Mouse (Mus musculus): Measurements from ENCODE around the gene Hfe2. TPM values are rescaled to one million over a fixed set of nuclear protein-coding genes. Genes with fewer than 3 reads are reported as not detected.
"Not testable (repeated sequence)": the region's sequence is repeated elsewhere in the genome, so short reads cannot be mapped to it uniquely, and the experiment has no call there.

Gene Hfe2
- polyA plus RNA-seq (2016; fragmentation: Nextera tagmentation; extraction: Ambion mirVana), result 1.4 and 1.5 TPM in 2 replicates

DNA sequence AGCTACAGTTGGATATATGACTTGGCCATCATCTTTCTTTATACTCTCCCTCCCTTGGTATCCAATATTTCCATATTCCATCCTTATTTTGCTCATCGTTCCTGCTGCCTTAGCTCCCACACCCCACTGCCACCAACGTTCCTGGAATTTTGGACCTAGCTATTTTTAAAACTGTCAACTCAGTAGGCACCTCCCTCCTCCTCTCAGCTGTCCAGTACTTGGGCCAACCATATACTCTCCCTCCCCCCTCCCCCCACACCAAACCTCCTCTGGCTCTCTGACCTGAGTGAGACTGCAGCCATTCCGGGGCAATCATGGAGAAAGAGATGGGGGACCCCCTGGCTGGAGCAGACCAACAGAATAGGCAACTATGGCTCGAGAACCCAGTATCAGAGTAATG, at the start of gene Hfe2:
Hfe2 (plus strand) TSS at position 259 of the 400 bp plus-strand sequence.
- Histone ChIP-seq H3K27ac (replicated peaks) (no peak within 1 kb of the TSS), H3K36me3 (replicated peaks) (no peaks in the 10 kb centered on the region), H3K4me3 (no peak within 1 kb of the TSS), H3K4me1 (peaks cover 32% of the 10 kb centered on the region), H3K27me3 (replicated peaks; ENCODE audit: low read depth, poor library complexity, severe bottlenecking) (peaks cover 50% of the 10 kb centered on the region), H3K9me3 (no peaks in the 10 kb centered on the region)
- WGBS, result 87% methylated on average over 4 of the region's 4 CpGs
- no peak for DNase-seq (ENCODE audit: low spot score)

GRCm38 (mm10) chr3:96477084-96477483, 47.9 kb upstream of the Hfe2 start:
- Histone ChIP-seq H3K36me3 (replicated peaks) (no peaks in the 10 kb centered on the region), H3K4me3 (no peak overlapping the region), H3K27ac (replicated peaks) (no peak overlapping the region), H3K9me3 (no peaks in the 10 kb centered on the region), H3K27me3 (replicated peaks; ENCODE audit: low read depth, poor library complexity, severe bottlenecking) (peaks cover 69% of the 10 kb centered on the region), H3K4me1 (peaks cover 13% of the 10 kb centered on the region)
- 46% methylated on average over 3 of the region's 3 CpGs for whole genome bisulfite sequencing
- DNase-seq (ENCODE audit: low spot score), result no peak

GRCm38 (mm10) chr3:96477558-96477957, 47.4 kb upstream of the Hfe2 start:
- no peaks in the 10 kb centered on the region for H3K9me3 ChIP-seq
- H3K36me3 ChIP-seq (replicated peaks), result no peaks in the 10 kb centered on the region
- 69% methylated on average over 6 of the region's 6 CpGs for WGBS
- H3K4me3 ChIP-seq, result no peak overlapping the region
- no peak for DNase-seq (ENCODE audit: low spot score)
- H3K4me1 ChIP-seq, result peaks cover 13% of the 10 kb centered on the region
- no peak overlapping the region for H3K27ac ChIP-seq (replicated peaks)
- H3K27me3 ChIP-seq (replicated peaks; ENCODE audit: low read depth, poor library complexity, severe bottlenecking), result peaks cover 64% of the 10 kb centered on the region

DNA sequence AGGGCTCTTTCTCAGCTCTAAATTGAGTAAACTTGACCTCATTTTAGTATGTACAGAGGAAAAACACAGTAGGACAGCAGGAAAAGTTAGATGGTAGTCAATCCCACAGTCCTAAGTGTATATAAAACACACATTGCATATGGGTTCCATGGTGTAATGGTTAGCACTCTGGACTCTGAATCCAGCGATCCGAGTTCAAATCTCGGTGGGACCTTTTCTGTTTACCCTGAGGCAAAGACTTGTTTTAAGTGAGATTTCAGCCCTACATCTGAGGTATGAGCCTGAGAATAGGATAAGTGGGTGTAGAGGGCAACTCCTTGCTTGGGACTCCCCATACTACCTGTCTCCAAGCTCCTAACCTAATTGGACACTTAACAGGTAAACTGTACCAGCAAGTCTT, 45.7 kb upstream of the Hfe2 start:
- WGBS, result 28% methylated on average over 3 of the region's 3 CpGs
- Histone ChIP-seq H3K4me1 (peaks cover 9% of the 10 kb centered on the region), H3K9me3 (no peaks in the 10 kb centered on the region), H3K4me3 (no peak overlapping the region), H3K27ac (replicated peaks) (no peak overlapping the region), H3K36me3 (replicated peaks) (no peaks in the 10 kb centered on the region), H3K27me3 (replicated peaks; ENCODE audit: low read depth, poor library complexity, severe bottlenecking) (peaks cover 58% of the 10 kb centered on the region)
- peak; percentile 37 for DNase-seq (ENCODE audit: low spot score)

DNA sequence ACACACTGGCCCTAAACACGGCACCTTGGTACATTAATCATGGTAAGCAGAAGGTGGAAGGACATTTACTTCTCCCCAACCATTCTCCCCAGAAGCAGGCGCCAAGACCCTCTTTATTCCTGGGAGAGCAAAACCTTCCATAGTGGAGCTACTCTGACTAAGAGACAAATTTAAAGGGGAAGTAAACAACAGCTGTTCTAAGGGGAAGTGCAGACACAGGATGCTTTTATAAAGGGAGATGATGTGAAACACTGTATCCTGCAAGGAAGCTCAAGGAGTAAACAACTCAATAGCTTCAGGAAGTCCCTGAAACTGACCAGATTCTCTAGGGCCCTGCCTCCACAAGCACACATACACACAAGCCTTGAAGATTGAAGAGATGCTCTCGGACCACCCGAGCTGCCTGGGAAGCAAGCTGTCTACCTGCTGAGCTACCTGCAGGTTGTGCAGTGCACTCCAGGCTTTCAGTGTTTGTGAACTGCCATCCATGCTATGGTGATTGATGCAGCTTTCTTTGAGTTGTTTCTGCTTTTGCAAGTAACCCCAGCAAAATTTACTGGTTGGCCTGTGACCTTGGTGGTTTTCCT, 44.2 kb upstream of the Hfe2 start:
- no peak overlapping the region for H3K27ac ChIP-seq (replicated peaks)
- H3K9me3 ChIP-seq, result no peaks in the 10 kb centered on the region
- H3K36me3 ChIP-seq (replicated peaks), result no peaks in the 10 kb centered on the region
- no peak for DNase-seq (ENCODE audit: low spot score)
- H3K27me3 ChIP-seq (replicated peaks; ENCODE audit: low read depth, poor library complexity, severe bottlenecking), result peaks cover 43% of the 10 kb centered on the region
- H3K4me1 ChIP-seq, result peaks cover 9% of the 10 kb centered on the region
- 86% methylated on average over 4 of the region's 4 CpGs for WGBS
- no peak overlapping the region for H3K4me3 ChIP-seq

- Histone ChIP-seq H3K36me3 (replicated peaks) (no peaks in the 10 kb centered on the region), H3K9me3 (no peaks in the 10 kb centered on the region), H3K4me1 (peaks cover 9% of the 10 kb centered on the region), H3K27me3 (replicated peaks; ENCODE audit: low read depth, poor library complexity, severe bottlenecking) (peaks cover 34% of the 10 kb centered on the region), H3K4me3 (no peak overlapping the region), H3K27ac (replicated peaks) (no peak overlapping the region)
- WGBS, result 86% methylated on average over 3 of the region's 3 CpGs
- DNase-seq (ENCODE audit: low spot score), result no peak
Measured at GRCm38 (mm10) chr3:96481856-96482255, 43.1 kb upstream of the Hfe2 start.

DNA sequence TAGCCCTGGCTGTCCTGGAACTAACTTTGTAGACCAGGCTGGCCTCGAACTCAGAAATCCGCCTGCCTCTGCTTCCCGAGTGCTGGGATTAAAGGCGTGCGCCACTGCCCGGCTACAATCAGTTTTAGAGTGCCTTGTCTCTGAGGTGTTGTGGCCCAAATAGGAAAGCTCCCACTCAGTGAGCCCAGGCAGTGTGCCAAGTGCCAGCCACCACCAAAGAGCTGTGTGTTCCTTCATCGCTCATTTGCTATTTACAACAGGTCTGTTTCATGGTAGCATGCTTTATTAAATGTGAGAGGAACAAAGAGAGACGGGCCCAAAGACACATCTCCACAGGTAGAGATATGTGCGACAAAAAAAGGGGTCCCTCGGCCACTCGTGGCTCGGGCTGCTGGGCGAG, 42.5 kb upstream of the Hfe2 start:
- no peak overlapping the region for H3K4me3 ChIP-seq
- no peaks in the 10 kb centered on the region for H3K36me3 ChIP-seq (replicated peaks)
- 86% methylated on average over 13 of the region's 13 CpGs for WGBS
- peaks cover 28% of the 10 kb centered on the region for H3K27me3 ChIP-seq (replicated peaks; ENCODE audit: low read depth, poor library complexity, severe bottlenecking)
- no peaks in the 10 kb centered on the region for H3K9me3 ChIP-seq
- peaks cover 12% of the 10 kb centered on the region for H3K4me1 ChIP-seq
- no peak overlapping the region for H3K27ac ChIP-seq (replicated peaks)
- no peak for DNase-seq (ENCODE audit: low spot score)

- DNase-seq (ENCODE audit: low spot score); H3K27ac ChIP-seq (replicated peaks); H3K36me3 ChIP-seq (replicated peaks); H3K9me3 ChIP-seq; H3K4me3 ChIP-seq: not testable (repeated sequence)
- H3K4me1 ChIP-seq, result peaks cover 18% of the 10 kb centered on the region
- 47% methylated on average over 7 of the region's 7 CpGs for WGBS
- peaks cover 23% of the 10 kb centered on the region for H3K27me3 ChIP-seq (replicated peaks; ENCODE audit: low read depth, poor library complexity, severe bottlenecking)
Measured at GRCm38 (mm10) chr3:96483044-96483443, 41.9 kb upstream of the Hfe2 start.

DNA sequence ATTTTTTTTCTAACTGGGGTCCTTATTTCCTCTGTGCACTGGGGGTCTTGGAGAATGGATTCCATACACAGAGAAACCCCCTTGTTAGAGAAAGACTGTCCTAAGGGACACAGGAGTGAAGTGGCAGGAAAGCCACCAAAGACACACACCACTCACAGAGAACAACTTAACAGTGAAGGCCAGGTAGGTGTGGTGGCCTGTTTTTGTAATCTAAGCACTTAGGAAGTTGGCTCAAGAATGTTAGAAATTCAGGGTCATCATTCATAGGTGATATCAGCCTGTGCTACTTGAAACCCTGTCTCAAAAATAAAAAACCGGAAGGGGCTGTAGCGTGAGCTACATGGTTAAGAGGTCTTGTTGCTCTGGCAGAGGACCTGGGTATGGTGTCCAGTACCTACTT, 41.0 kb upstream of the Hfe2 start:
- H3K4me3 ChIP-seq, result no peak overlapping the region
- H3K27ac ChIP-seq (replicated peaks), result no peak overlapping the region
- 90% methylated on average over 2 of the region's 2 CpGs for whole genome bisulfite sequencing
- H3K4me1 ChIP-seq, result peaks cover 19% of the 10 kb centered on the region
- H3K9me3 ChIP-seq, result no peaks in the 10 kb centered on the region
- no peaks in the 10 kb centered on the region for H3K36me3 ChIP-seq (replicated peaks)
- H3K27me3 ChIP-seq (replicated peaks; ENCODE audit: low read depth, poor library complexity, severe bottlenecking), result peaks cover 18% of the 10 kb centered on the region
- DNase-seq (ENCODE audit: low spot score), result no peak

DNA sequence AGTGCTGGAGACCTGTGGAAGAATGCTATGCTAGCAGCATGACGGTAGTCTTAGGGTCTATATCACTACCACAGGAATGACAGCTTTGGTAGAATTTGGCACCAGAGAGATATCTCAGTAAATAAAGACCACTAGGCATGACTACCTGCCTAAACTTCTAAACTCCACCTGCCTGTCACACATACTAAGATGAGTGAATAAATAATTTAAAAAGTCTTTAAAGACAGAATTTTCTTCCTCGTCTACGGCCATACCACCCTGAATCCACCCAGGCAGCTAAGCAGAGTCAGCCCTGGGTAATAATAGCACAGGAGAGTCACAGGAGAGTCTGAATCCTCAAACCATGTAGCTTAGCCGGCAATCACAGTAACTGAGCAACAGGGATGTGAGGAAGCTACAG, 40.1 kb upstream of the Hfe2 start:
- DNase-seq (ENCODE audit: low spot score), result no peak
- H3K4me3 ChIP-seq, result no peak overlapping the region

DNA sequence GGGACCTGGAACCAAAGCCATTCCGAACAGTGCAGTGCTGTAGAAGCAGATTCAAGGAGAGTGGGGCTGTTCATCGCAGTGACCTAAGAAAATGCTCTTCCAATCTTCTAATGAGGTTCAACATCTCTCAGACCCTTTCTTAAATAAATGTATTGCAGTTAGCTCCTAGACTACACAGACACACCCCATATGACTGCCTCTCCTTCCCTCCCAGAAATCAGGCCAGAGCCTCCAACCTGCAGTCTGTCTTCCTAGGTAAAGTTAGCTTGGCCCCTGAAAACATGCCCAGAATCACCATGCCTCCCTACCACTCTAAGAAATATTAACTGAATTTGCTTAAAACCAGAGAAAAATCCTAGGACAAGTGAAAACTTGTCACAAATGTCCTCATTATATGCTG, 39.6 kb upstream of the Hfe2 start:
- 77% methylated on average over 2 of the region's 2 CpGs for WGBS
- H3K9me3 ChIP-seq, result no peaks in the 10 kb centered on the region
- DNase-seq (ENCODE audit: low spot score), result no peak
- no peak overlapping the region for H3K27ac ChIP-seq (replicated peaks)
- H3K27me3 ChIP-seq (replicated peaks; ENCODE audit: low read depth, poor library complexity, severe bottlenecking), result peaks cover 18% of the 10 kb centered on the region
- no peaks in the 10 kb centered on the region for H3K36me3 ChIP-seq (replicated peaks)
- peaks cover 19% of the 10 kb centered on the region for H3K4me1 ChIP-seq
- H3K4me3 ChIP-seq, result peak overlapping the region; percentile 28; the same call in 1 of the 2 replicates

More for the DNA sequence above, 40.1 kb upstream of the Hfe2 start:
- H3K36me3 ChIP-seq (replicated peaks), result no peaks in the 10 kb centered on the region
- WGBS, result 75% methylated on average over 4 of the region's 4 CpGs
- H3K27ac ChIP-seq (replicated peaks), result no peak overlapping the region
- peaks cover 18% of the 10 kb centered on the region for H3K27me3 ChIP-seq (replicated peaks; ENCODE audit: low read depth, poor library complexity, severe bottlenecking)
- H3K9me3 ChIP-seq, result no peaks in the 10 kb centered on the region
- H3K4me1 ChIP-seq, result peaks cover 19% of the 10 kb centered on the region

DNA sequence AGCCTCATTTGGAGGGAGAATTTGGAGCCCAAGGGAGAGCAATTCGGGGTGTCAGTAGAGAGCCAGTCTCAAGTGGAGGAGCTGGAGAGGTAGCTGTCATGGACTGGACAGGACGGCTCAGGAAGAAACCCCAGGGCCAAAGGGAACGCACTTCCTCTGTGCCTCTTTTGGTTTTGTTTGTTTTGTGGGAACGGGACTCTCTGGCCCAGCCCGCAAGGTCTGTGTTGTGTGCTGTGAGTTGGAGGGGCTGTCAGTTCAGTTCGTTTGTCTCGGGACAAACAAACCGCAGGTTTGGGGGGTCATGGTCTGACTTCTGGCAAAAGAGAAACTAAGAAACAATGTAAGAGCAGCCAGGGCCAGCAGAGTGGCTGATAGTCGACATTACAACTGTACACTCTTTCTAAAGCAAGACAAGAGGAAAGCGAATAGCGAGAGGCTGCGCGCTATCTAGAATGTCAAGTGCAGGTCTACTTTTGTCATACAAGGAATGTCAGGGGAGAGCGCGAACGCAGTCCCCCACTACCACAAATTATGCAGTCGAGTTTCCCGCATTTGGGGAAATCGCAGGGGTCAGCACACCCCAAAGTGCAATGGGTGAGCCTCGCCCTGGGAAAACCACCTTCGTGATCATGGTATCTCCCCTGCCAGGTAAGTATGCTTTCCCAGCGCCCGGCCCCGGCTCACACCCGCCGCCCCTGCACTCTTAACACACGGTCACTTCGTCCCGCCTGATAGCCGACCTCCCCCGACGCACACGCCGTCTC, 38.7 kb upstream of the Hfe2 start:
- not testable (repeated sequence) for H3K4me3 ChIP-seq; H3K36me3 ChIP-seq (replicated peaks); DNase-seq (ENCODE audit: low spot score); H3K9me3 ChIP-seq; H3K27ac ChIP-seq (replicated peaks)
- Histone ChIP-seq H3K4me1 (peaks cover 19% of the 10 kb centered on the region), H3K27me3 (replicated peaks; ENCODE audit: low read depth, poor library complexity, severe bottlenecking) (peaks cover 18% of the 10 kb centered on the region)
- 0% methylated on average over 5 of the region's 34 CpGs for WGBS
